Mouse (Mus musculus) lung, adult 2 months (tissue): ENCODE results near the gene Jazf1.

ENCODE experiments used
- CTCF ChIP-seq: fragments of 200-500 bp; IDR thresholded peaks from 2 replicates; pipeline ENCODE4 v1.5.1; 2011; ENCODE audit warnings: mild to moderate bottlenecking, low read length, control low read depth; ENCODE audit not compliant: insufficient read depth
- POLR2A ChIP-seq: fragments of 200-500 bp; IDR thresholded peaks from 2 replicates; pipeline ENCODE4 v1.6.1; 2011; ENCODE audit warnings: low read depth, mild to moderate bottlenecking, control low read depth, low read length, borderline replicate concordance; ENCODE audit errors: extremely low read depth

DNA sequence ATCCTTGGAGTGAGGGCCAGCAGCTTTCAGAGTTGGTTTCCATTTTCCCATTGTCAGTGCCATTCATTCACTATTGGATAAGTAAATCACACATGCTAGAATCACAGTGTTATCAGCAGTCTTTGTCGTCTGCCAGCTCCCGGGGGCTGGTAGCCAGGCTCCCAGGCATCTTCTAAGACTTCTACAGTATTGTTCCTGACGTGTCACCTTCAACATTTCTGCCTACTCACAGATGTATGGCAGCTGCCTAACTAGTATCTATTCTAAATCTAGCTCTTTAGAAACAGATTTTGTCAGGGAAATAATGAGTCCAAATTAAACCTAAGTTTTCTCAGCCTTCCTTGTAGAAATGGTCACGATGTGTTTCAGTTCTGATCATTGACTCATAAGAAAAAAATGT lies 12.8 kb upstream of the Jazf1 start:
- TF ChIP-seq CTCF (no peak), POLR2A (no peak)
